Mouse (Mus musculus): ENCODE results near the gene Negr1.

Gene Negr1

DNA sequence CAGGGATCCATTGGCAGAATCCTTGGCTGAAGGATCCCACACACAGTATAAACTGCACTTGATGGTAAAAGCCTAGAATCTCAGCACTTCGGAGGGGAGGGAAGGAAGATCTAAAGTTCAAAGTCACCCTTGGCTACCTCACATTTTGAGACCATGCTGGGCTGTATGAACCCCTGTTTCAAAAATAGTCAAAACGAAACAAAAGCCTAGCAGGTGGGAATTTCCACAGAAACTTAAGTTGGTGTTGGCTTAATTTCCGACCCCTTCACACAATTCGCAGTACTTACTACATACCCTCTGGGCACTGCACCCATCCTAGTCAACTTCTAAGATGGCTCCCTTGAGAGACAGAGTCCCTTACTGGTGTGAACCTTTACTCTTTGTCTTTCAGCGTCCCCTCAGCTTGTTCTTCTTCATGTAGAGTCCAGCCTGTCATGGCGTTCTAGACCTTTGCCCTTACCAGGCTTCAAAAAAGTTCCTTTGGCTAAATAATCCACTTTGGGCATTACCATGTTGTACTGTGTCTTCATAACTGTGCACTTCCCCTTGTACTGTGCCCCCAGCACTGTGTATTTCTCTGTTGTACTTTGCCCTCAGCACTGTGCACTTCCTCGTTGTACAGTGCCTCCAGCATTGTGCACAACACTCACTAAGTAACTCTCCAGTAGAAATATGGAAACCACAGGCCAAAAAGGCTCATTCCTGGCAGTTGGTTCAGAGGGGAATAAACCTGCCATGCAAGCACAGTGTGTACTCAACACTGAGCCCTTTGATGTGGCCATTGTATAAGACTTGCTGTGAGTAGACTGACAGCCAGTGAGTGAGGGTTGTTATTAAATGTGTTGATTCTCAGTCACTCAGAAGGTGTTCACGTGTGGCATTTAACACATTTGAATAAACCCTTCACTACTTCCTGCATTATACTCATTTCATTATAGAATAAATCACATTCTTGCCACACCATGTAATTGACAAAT, 521.5 kb downstream of the Negr1 start:
- Histone ChIP-seq H3K27me3 (ENCODE audit: insufficient read depth, low read length) (no peaks in the 10 kb centered on the region), H3K36me3 (ENCODE audit: insufficient read depth, low read length) (no peaks in the 10 kb centered on the region), H3K4me1 (replicated peaks; ENCODE audit: low read depth, low read length) (no peaks in the 10 kb centered on the region), H3K4me3 (replicated peaks; ENCODE audit: low read length) (no peak overlapping the region), H3K9me3 (ENCODE audit: low read length) (peaks cover 7% of the 10 kb centered on the region; the same call in 1 of the 2 replicates)
- TF ChIP-seq CTCF (conservative IDR thresholded peaks at IDR 0.05; ENCODE audit: low read length) (no peak), POU5F1 (IDR thresholded peaks at IDR 0.05; ENCODE audit: borderline replicate concordance, low read length) (no peak), NANOG (IDR thresholded peaks at IDR 0.05; ENCODE audit: borderline replicate concordance, low read length) (no peak)

- no peaks in the 10 kb centered on the region for H3K4me1 ChIP-seq (replicated peaks; ENCODE audit: low read depth, low read length)
- no peak for TF ChIP-seq POU5F1 (IDR thresholded peaks at IDR 0.05; ENCODE audit: borderline replicate concordance, low read length)
- TF ChIP-seq CTCF (conservative IDR thresholded peaks at IDR 0.05; ENCODE audit: low read length), result no peak
- H3K36me3 ChIP-seq (ENCODE audit: insufficient read depth, low read length), result no peaks in the 10 kb centered on the region
- no peak overlapping the region for H3K4me3 ChIP-seq (replicated peaks; ENCODE audit: low read length)
- H3K9me3 ChIP-seq (ENCODE audit: low read length), result no peaks in the 10 kb centered on the region
- no peaks in the 10 kb centered on the region for H3K27me3 ChIP-seq (ENCODE audit: insufficient read depth, low read length)
These were observed 523.6 kb downstream of the Negr1 start for GRCm38 (mm10) chr3:157085180-157085579.

GRCm38 (mm10) chr3:157090051-157090450, 528.5 kb downstream of the Negr1 start:
- H3K36me3 ChIP-seq (ENCODE audit: insufficient read depth, low read length), result no peaks in the 10 kb centered on the region
- no peaks in the 10 kb centered on the region for H3K4me1 ChIP-seq (replicated peaks; ENCODE audit: low read depth, low read length)
- TF ChIP-seq POU5F1 (IDR thresholded peaks at IDR 0.05; ENCODE audit: borderline replicate concordance, low read length) (no peak), CTCF (conservative IDR thresholded peaks at IDR 0.05; ENCODE audit: low read length) (no peak), NANOG (IDR thresholded peaks at IDR 0.05; ENCODE audit: borderline replicate concordance, low read length) (no peak)
- no peak overlapping the region for H3K4me3 ChIP-seq (replicated peaks; ENCODE audit: low read length)
- H3K27me3 ChIP-seq (ENCODE audit: insufficient read depth, low read length), result no peaks in the 10 kb centered on the region
- no peaks in the 10 kb centered on the region for H3K9me3 ChIP-seq (ENCODE audit: low read length)

- H3K4me1 ChIP-seq (replicated peaks; ENCODE audit: low read depth, low read length), result no peaks in the 10 kb centered on the region
- no peak for TF ChIP-seq POU5F1 (IDR thresholded peaks at IDR 0.05; ENCODE audit: borderline replicate concordance, low read length)
- no peak for TF ChIP-seq NANOG (IDR thresholded peaks at IDR 0.05; ENCODE audit: borderline replicate concordance, low read length)
- TF ChIP-seq CTCF (conservative IDR thresholded peaks at IDR 0.05; ENCODE audit: low read length), result no peak
- no peak overlapping the region for H3K4me3 ChIP-seq (replicated peaks; ENCODE audit: low read length)
These were observed 534.7 kb downstream of the Negr1 start for GRCm38 (mm10) chr3:157096284-157096683.

DNA sequence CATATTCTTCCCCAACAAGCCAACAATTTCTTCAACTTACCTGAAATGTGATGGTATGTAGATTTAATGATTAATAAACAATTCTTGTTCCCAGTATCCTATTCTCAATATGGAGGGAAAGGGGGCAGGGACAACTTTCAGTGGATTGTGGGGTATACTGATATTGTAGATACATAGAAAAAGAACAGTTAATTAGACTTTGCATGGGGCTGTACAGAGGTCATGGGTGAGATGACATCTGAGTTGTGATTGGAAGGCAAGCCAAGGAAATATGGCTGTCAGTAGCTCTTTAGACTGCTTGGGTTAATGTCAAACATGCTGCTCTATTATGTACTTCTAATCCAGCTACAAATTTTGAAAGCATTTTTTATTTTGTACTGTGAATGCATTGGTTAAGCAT, 535.9 kb downstream of the Negr1 start:
- Histone ChIP-seq H3K27me3 (ENCODE audit: insufficient read depth, low read length) (no peaks in the 10 kb centered on the region), H3K9me3 (ENCODE audit: low read length) (no peaks in the 10 kb centered on the region), H3K4me3 (replicated peaks; ENCODE audit: low read length) (no peak overlapping the region), H3K4me1 (replicated peaks; ENCODE audit: low read depth, low read length) (no peaks in the 10 kb centered on the region), H3K36me3 (ENCODE audit: insufficient read depth, low read length) (no peaks in the 10 kb centered on the region)
- TF ChIP-seq POU5F1 (IDR thresholded peaks at IDR 0.05; ENCODE audit: borderline replicate concordance, low read length), result no peak
- no peak for TF ChIP-seq CTCF (conservative IDR thresholded peaks at IDR 0.05; ENCODE audit: low read length)
- no peak for TF ChIP-seq NANOG (IDR thresholded peaks at IDR 0.05; ENCODE audit: borderline replicate concordance, low read length)

More at GRCm38 (mm10) chr3:157096284-157096683, 534.7 kb downstream of the Negr1 start:
- no peaks in the 10 kb centered on the region for H3K36me3 ChIP-seq (ENCODE audit: insufficient read depth, low read length)
- no peaks in the 10 kb centered on the region for H3K27me3 ChIP-seq (ENCODE audit: insufficient read depth, low read length)
- no peaks in the 10 kb centered on the region for H3K9me3 ChIP-seq (ENCODE audit: low read length)

GRCm38 (mm10) chr3:157098417-157098816, 536.8 kb downstream of the Negr1 start:
- H3K36me3 ChIP-seq (ENCODE audit: insufficient read depth, low read length), result no peaks in the 10 kb centered on the region
- H3K4me1 ChIP-seq (replicated peaks; ENCODE audit: low read depth, low read length), result no peaks in the 10 kb centered on the region
- H3K4me3 ChIP-seq (replicated peaks; ENCODE audit: low read length), result no peak overlapping the region
- no peaks in the 10 kb centered on the region for H3K27me3 ChIP-seq (ENCODE audit: insufficient read depth, low read length)
- H3K9me3 ChIP-seq (ENCODE audit: low read length), result no peaks in the 10 kb centered on the region
- TF ChIP-seq NANOG (IDR thresholded peaks at IDR 0.05; ENCODE audit: borderline replicate concordance, low read length), result no peak
- no peak for TF ChIP-seq POU5F1 (IDR thresholded peaks at IDR 0.05; ENCODE audit: borderline replicate concordance, low read length)
- TF ChIP-seq CTCF (conservative IDR thresholded peaks at IDR 0.05; ENCODE audit: low read length), result no peak

- TF ChIP-seq NANOG (IDR thresholded peaks at IDR 0.05; ENCODE audit: borderline replicate concordance, low read length), result no peak
- TF ChIP-seq CTCF (conservative IDR thresholded peaks at IDR 0.05; ENCODE audit: low read length), result no peak
- no peak for TF ChIP-seq POU5F1 (IDR thresholded peaks at IDR 0.05; ENCODE audit: borderline replicate concordance, low read length)
- no peaks in the 10 kb centered on the region for H3K36me3 ChIP-seq (ENCODE audit: insufficient read depth, low read length)
These were observed 543.4 kb downstream of the Negr1 start for GRCm38 (mm10) chr3:157104866-157105579.

GRCm38 (mm10) chr3:157105580-157106264, 544.1 kb downstream of the Negr1 start:
- Histone ChIP-seq H3K27me3 (ENCODE audit: insufficient read depth, low read length) (no peaks in the 10 kb centered on the region), H3K4me1 (replicated peaks; ENCODE audit: low read depth, low read length) (peaks cover 5% of the 10 kb centered on the region; the same call in 1 of the 2 replicates), H3K36me3 (ENCODE audit: insufficient read depth, low read length) (no peaks in the 10 kb centered on the region), H3K4me3 (replicated peaks; ENCODE audit: low read length) (no peak overlapping the region), H3K9me3 (ENCODE audit: low read length) (peaks cover 3% of the 10 kb centered on the region; the same call in 1 of the 2 replicates)
- no peak for TF ChIP-seq CTCF (conservative IDR thresholded peaks at IDR 0.05; ENCODE audit: low read length)
- no peak for TF ChIP-seq NANOG (IDR thresholded peaks at IDR 0.05; ENCODE audit: borderline replicate concordance, low read length)
- TF ChIP-seq POU5F1 (IDR thresholded peaks at IDR 0.05; ENCODE audit: borderline replicate concordance, low read length), result no peak

More at GRCm38 (mm10) chr3:157104866-157105579, 543.4 kb downstream of the Negr1 start:
- no peaks in the 10 kb centered on the region for H3K27me3 ChIP-seq (ENCODE audit: insufficient read depth, low read length)
- no peak overlapping the region for H3K4me3 ChIP-seq (replicated peaks; ENCODE audit: low read length)
- H3K4me1 ChIP-seq (replicated peaks; ENCODE audit: low read depth, low read length), result peaks cover 5% of the 10 kb centered on the region; the same call in 1 of the 2 replicates
- peaks cover 3% of the 10 kb centered on the region; the same call in 1 of the 2 replicates for H3K9me3 ChIP-seq (ENCODE audit: low read length)
